ENCODE assay signal across 20 mouse cellular contexts in the genomic region with DNA sequence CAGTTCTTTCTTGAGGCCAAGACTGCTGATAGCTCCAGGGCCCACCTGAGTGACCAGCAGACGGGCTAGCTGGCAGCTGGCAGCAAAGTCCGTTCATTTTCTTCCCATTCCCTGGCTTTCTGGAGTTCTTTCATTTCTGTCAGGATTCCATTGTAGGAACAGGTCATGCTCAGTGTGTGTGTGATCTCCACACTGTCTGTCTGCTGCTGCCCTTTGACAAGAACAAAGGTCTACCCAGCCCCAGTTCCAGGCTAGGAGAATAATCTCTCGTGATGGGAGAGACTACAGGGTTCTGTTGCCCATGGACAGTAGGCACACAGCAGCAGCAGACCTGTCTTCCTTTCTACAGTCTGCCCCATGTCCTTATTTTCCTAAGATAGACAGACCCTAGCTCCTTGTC. TPM values are rescaled to one million over a fixed set of nuclear protein-coding genes. Genes with fewer than 3 reads are reported as not detected.
A peak's percentile ranks its signal among the peaks of the same experiment; 100 is the strongest.
DNase-seq lines count a peak whose midpoint lies in the region; TF ChIP-seq lines count a peak whose summit lies in the region.
"Had no signal": no experiment of that assay in that cellular context is flagged by ENCODE, and none has a peak within 500 bp of the region (broad histone marks: within the 10 kb centered on the region; RNA-seq: fewer than 3 reads in every experiment).

No protein-coding gene starts in this region.

- DNase-seq in cerebellum, adult 9-10 months = peak; percentile 4
- DNase-seq in cerebellum, postnatal 14 days = no peak
- DNase-seq in kidney, adult 18-20 months = peak; percentile 37
- DNase-seq in kidney, postnatal 10 days = no peak
- DNase-seq in liver, adult 2 months (ENCODE audit: extremely low read depth, low read depth, low spot score) = peak; percentile 87
- DNase-seq in liver = no peak
- peak; percentile 27 to 61 for DNase-seq in kidney, postnatal 25 days
- DNase-seq in layer of hippocampus, adult 2 months (ENCODE audit: low spot score in 2 of 2) = no peak
- DNase-seq: adrenal gland, adult 8-10 months; B cell, adult 2 months; cerebellum, adult 11-12 months; cerebellum, adult 9-11 months; forebrain, postnatal 0 days; gastrocnemius, postnatal 14 days; heart, postnatal 36 days had no signal

- no peak for TF ChIP-seq POLR2A in liver, adult 2 months (IDR thresholded peaks at IDR 0.05; ENCODE audit: extremely low read depth, insufficient read depth, low read length)

- no peak for TF ChIP-seq CTCF in liver, adult 2 months (IDR thresholded peaks at IDR 0.05; ENCODE audit: low read depth, low read length)
- no peak for TF ChIP-seq CTCF in layer of hippocampus, adult 2 months (conservative IDR thresholded peaks at IDR 0.05)

- WGBS in liver, adult 2 months = 27% methylated on average over 3 of the region's 3 CpGs

- H3K4me3 ChIP-seq in liver, adult 2 months (ENCODE audit: insufficient read depth, low read depth, low read length) = no peak overlapping the region
- no peak overlapping the region for H3K4me3 ChIP-seq in layer of hippocampus, adult 2 months
- H3K4me3 ChIP-seq: embryonic facial prominence, embryonic 10.5 days; forebrain, embryonic 13.5 days; heart, embryonic 13.5 days had no signal

- H3K27me3 ChIP-seq in liver, adult 2 months (ENCODE audit: control insufficient read depth, insufficient read depth, low read length) = no peaks in the 10 kb centered on the region
- H3K27me3 ChIP-seq: forebrain, embryonic 13.5 days; heart, embryonic 13.5 days had no signal

- H3K36me3 ChIP-seq in liver, adult 2 months (ENCODE audit: control insufficient read depth, insufficient read depth, low read length) = no peaks in the 10 kb centered on the region

- H3K9ac ChIP-seq in liver, adult 2 months (ENCODE audit: low read depth, low read length) = 0 out of 2 replicates have a peak overlapping the region, but pooled peaks have one; percentile 54
- H3K9ac ChIP-seq: forebrain, embryonic 13.5 days; forebrain, postnatal 0 days; heart, embryonic 13.5 days had no signal

- H3K79me2 ChIP-seq in liver, adult 2 months (ENCODE audit: control insufficient read depth, insufficient read depth, low read length) = no peaks in the 10 kb centered on the region

- H3K27ac ChIP-seq in liver, adult 2 months (replicated peaks; ENCODE audit: insufficient read depth, low read depth, low read length) = peak overlapping the region; percentile 93
- no peak overlapping the region; the same call in 1 of the 2 replicates for H3K27ac ChIP-seq in layer of hippocampus, adult 2 months
- H3K27ac ChIP-seq: embryonic facial prominence, embryonic 10.5 days; forebrain, embryonic 13.5 days; heart, embryonic 13.5 days had no signal

- H3K4me1 ChIP-seq in liver, adult 2 months (ENCODE audit: control insufficient read depth, insufficient read depth, low read length) = peaks cover 23% of the 10 kb centered on the region
- H3K4me1 ChIP-seq: embryonic facial prominence, embryonic 10.5 days; forebrain, embryonic 13.5 days had no signal

RNA-seq across cellular contexts. Expression of a gene that starts 44.4 kb away (rescaled TPM):
- total RNA-seq in liver, adult 2 months (2014; rRNA removed) = 73.2 and 128 TPM in 2 replicates
- 226 and 272 TPM in 2 replicates for polyA plus RNA-seq in liver, adult 2 months (2012; rRNA removed)
- total RNA-seq in layer of hippocampus, adult 2 months (2021) = not detected
- total RNA-seq: adrenal gland, adult 8-10 months; forebrain, postnatal 0 days; gastrocnemius, postnatal 14 days had no signal
- polyA plus RNA-seq: CD4-positive, CD25-positive, alpha-beta regulatory T cell, adult 4 months; embryonic facial prominence, embryonic 14.5 days; forebrain, embryonic 13.5 days; forebrain, postnatal 0 days had no signal

RNA-seq across cellular contexts. Expression of a gene that starts 47.9 kb away (rescaled TPM):
- 4.9 and 5.6 TPM in 2 replicates for total RNA-seq in liver, adult 2 months (2014; rRNA removed)
- 6.4 and 8.6 TPM in 2 replicates for polyA plus RNA-seq in liver, adult 2 months (2012; rRNA removed)
- total RNA-seq in layer of hippocampus, adult 2 months (2021) = 10 to 100 TPM; 29.0 to 35.2 TPM

RNA-seq across cellular contexts. Expression of a gene that starts 48.1 kb away (rescaled TPM):
- total RNA-seq in liver, adult 2 months (2014; rRNA removed) = 12.0 and 15.9 TPM in 2 replicates
- polyA plus RNA-seq in liver, adult 2 months (2012; rRNA removed) = 8.4 and 9.6 TPM in 2 replicates
- total RNA-seq in layer of hippocampus, adult 2 months (2021) = 10 to 100 TPM; 88.7 to 94.3 TPM

Comparison
In these comparisons a context has a peak if more than half of its experiments do, and no peak if none do; other contexts are left out.
1. DNase-seq: peak in cerebellum, adult 9-10 months (single experiment), kidney, adult 18-20 months (single experiment), liver, adult 2 months (single experiment) and kidney, postnatal 25 days (2 of 2); none in cerebellum, postnatal 14 days (0 of 2), kidney, postnatal 10 days (single experiment), liver (single experiment) and layer of hippocampus, adult 2 months (0 of 2).
2. RNA of a gene that starts 44.4 kb away (total RNA-seq): 73.2 to 128 TPM in liver, adult 2 months; not detected in layer of hippocampus, adult 2 months; every median in the first group is over 10 times any median in the second.